Mouse (Mus musculus): ENCODE measurements around the gene Tfap4. TPM values are rescaled to one million over a fixed set of nuclear protein-coding genes. Genes with fewer than 3 reads are reported as not detected.
"Not testable (repeated sequence)": the region's sequence is repeated elsewhere in the genome, so short reads cannot be mapped to it uniquely, and the experiment has no call there.

Gene Tfap4
- polyA plus RNA-seq, 2 experiments, result 19.6 to 29.9 TPM

GRCm38 (mm10) chr16:4541033-4541432 is 18.6 kb downstream of the Tfap4 start:
- 55% methylated on average over 4 of the region's 4 CpGs for WGBS
- Histone ChIP-seq H3K27me3 (ENCODE audit: control insufficient read depth, insufficient read depth, low read length) (no peaks in the 10 kb centered on the region), H3K27ac (replicated peaks; ENCODE audit: low read depth, low read length) (peak overlapping the region; percentile 71; the same call in 1 of the 2 replicates), H3K9ac (ENCODE audit: low read depth, low read length, severe bottlenecking) (peak overlapping the region; percentile 54; the same call in 1 of the 2 replicates), H3K4me2 (replicated peaks; ENCODE audit: low read depth, low read length, severe bottlenecking) (peak overlapping the region; percentile 56), H3K4me1 (ENCODE audit: control insufficient read depth, insufficient read depth, low read length) (peaks cover 3% of the 10 kb centered on the region; the same call in 1 of the 2 replicates), H3K4me3 (replicated peaks; ENCODE audit: low read length) (peak overlapping the region; percentile 50), H3K9me3 (ENCODE audit: control insufficient read depth, low read length) (no peaks in the 10 kb centered on the region), H3K36me3 (ENCODE audit: control insufficient read depth, insufficient read depth, low read length) (peaks cover 14% of the 10 kb centered on the region)
- ATAC-seq (ENCODE audit: low FRiP score, low read depth) (no peak), DNase-seq (ENCODE audit: low spot score) (no peak)
- TF ChIP-seq POLR2A (IDR thresholded peaks at IDR 0.05; ENCODE audit: borderline replicate concordance, extremely low read depth, insufficient read depth, insufficient read length), result no peak

GRCm38 (mm10) chr16:4540064-4540775 is 19.4 kb downstream of the Tfap4 start:
- ATAC-seq (ENCODE audit: low FRiP score, low read depth) (no peak), DNase-seq (ENCODE audit: low spot score) (no peak)
- no peak overlapping the region for H3K27ac ChIP-seq (replicated peaks; ENCODE audit: low read depth, low read length)
- H3K27me3 ChIP-seq (ENCODE audit: control insufficient read depth, insufficient read depth, low read length), result no peaks in the 10 kb centered on the region
- no peak overlapping the region for H3K4me2 ChIP-seq (replicated peaks; ENCODE audit: low read depth, low read length, severe bottlenecking)
- H3K4me3 ChIP-seq (replicated peaks; ENCODE audit: low read length), result no peak overlapping the region
- H3K36me3 ChIP-seq (ENCODE audit: control insufficient read depth, insufficient read depth, low read length), result peaks cover 6% of the 10 kb centered on the region
- peaks cover 3% of the 10 kb centered on the region; the same call in 1 of the 2 replicates for H3K4me1 ChIP-seq (ENCODE audit: control insufficient read depth, insufficient read depth, low read length)
- WGBS, result 88% methylated on average over 12 of the region's 12 CpGs
- no peak for TF ChIP-seq POLR2A (IDR thresholded peaks at IDR 0.05; ENCODE audit: borderline replicate concordance, extremely low read depth, insufficient read depth, insufficient read length)
- H3K9me3 ChIP-seq (ENCODE audit: control insufficient read depth, low read length), result no peaks in the 10 kb centered on the region
- H3K9ac ChIP-seq (ENCODE audit: low read depth, low read length, severe bottlenecking), result no peak overlapping the region

- Histone ChIP-seq H3K27me3 (ENCODE audit: control insufficient read depth, insufficient read depth, low read length) (no peaks in the 10 kb centered on the region), H3K9ac (ENCODE audit: low read depth, low read length, severe bottlenecking) (no peak overlapping the region), H3K4me3 (replicated peaks; ENCODE audit: low read length) (no peak overlapping the region), H3K36me3 (ENCODE audit: control insufficient read depth, insufficient read depth, low read length) (peaks cover 4% of the 10 kb centered on the region; the same call in 1 of the 2 replicates), H3K4me2 (replicated peaks; ENCODE audit: low read depth, low read length, severe bottlenecking) (no peak overlapping the region), H3K4me1 (ENCODE audit: control insufficient read depth, insufficient read depth, low read length) (peaks cover 3% of the 10 kb centered on the region; the same call in 1 of the 2 replicates), H3K27ac (replicated peaks; ENCODE audit: low read depth, low read length) (no peak overlapping the region), H3K9me3 (ENCODE audit: control insufficient read depth, low read length) (no peaks in the 10 kb centered on the region)
- no peak for DNase-seq (ENCODE audit: low spot score)
- 79% methylated on average over 4 of the region's 4 CpGs for WGBS
- ATAC-seq (ENCODE audit: low FRiP score, low read depth), result no peak
- TF ChIP-seq POLR2A (IDR thresholded peaks at IDR 0.05; ENCODE audit: borderline replicate concordance, extremely low read depth, insufficient read depth, insufficient read length), result no peak
These were observed 20.1 kb downstream of the Tfap4 start for GRCm38 (mm10) chr16:4539521-4539920.

- ATAC-seq (ENCODE audit: low FRiP score, low read depth), result peak; percentile 27; the same call in 1 of the 2 replicates
- Histone ChIP-seq H3K9me3 (ENCODE audit: control insufficient read depth, low read length) (no peaks in the 10 kb centered on the region), H3K9ac (ENCODE audit: low read depth, low read length, severe bottlenecking) (no peak overlapping the region), H3K27ac (replicated peaks; ENCODE audit: low read depth, low read length) (no peak overlapping the region), H3K27me3 (ENCODE audit: control insufficient read depth, insufficient read depth, low read length) (no peaks in the 10 kb centered on the region), H3K36me3 (ENCODE audit: control insufficient read depth, insufficient read depth, low read length) (no peaks in the 10 kb centered on the region), H3K4me3 (replicated peaks; ENCODE audit: low read length) (no peak overlapping the region), H3K4me2 (replicated peaks; ENCODE audit: low read depth, low read length, severe bottlenecking) (no peak overlapping the region), H3K4me1 (ENCODE audit: control insufficient read depth, insufficient read depth, low read length) (peaks cover 3% of the 10 kb centered on the region; the same call in 1 of the 2 replicates)
- DNase-seq (ENCODE audit: low spot score), result peak; percentile 42
- TF ChIP-seq POLR2A (IDR thresholded peaks at IDR 0.05; ENCODE audit: borderline replicate concordance, extremely low read depth, insufficient read depth, insufficient read length), result no peak
- WGBS, result 54% methylated on average over 3 of the region's 3 CpGs
These were observed 21.9 kb downstream of the Tfap4 start for GRCm38 (mm10) chr16:4537616-4538358.

GRCm38 (mm10) chr16:4527373-4527772 is 32.3 kb downstream of the Tfap4 start:
- DNase-seq (ENCODE audit: low spot score); H3K9ac ChIP-seq (ENCODE audit: low read depth, low read length, severe bottlenecking); H3K4me2 ChIP-seq (replicated peaks; ENCODE audit: low read depth, low read length, severe bottlenecking); H3K4me1 ChIP-seq (ENCODE audit: control insufficient read depth, insufficient read depth, low read length); ATAC-seq (ENCODE audit: low FRiP score, low read depth); H3K27me3 ChIP-seq (ENCODE audit: control insufficient read depth, insufficient read depth, low read length); H3K9me3 ChIP-seq (ENCODE audit: control insufficient read depth, low read length); H3K36me3 ChIP-seq (ENCODE audit: control insufficient read depth, insufficient read depth, low read length); H3K27ac ChIP-seq (replicated peaks; ENCODE audit: low read depth, low read length); H3K4me3 ChIP-seq (replicated peaks; ENCODE audit: low read length): not testable (repeated sequence)
- WGBS, result 89% methylated on average over 12 of the region's 12 CpGs

Measured in limb, embryonic 14.5 days (tissue).